Mouse (Mus musculus): Measurements from ENCODE around the gene Olfr1305. TPM values are rescaled to one million over a fixed set of nuclear protein-coding genes. Genes with fewer than 3 reads are reported as not detected.

The Olfr1305 gene
- not detected in 2 replicates for total RNA-seq (2021)
- long read RNA-seq, result 0 reads

- DNase-seq, result no peak
Observed at GRCm38 (mm10) chr2:111877049-111877448, at the start of gene Olfr1305. Olfr1305 (minus strand) TSS chr2:111877149.

- DNase-seq, result no peak
Observed at GRCm38 (mm10) chr2:111916171-111916570, 39.2 kb upstream of the Olfr1305 start, which contains the start of gene Olfr1306. Olfr1306 (minus strand) TSS chr2:111916271.

DNA sequence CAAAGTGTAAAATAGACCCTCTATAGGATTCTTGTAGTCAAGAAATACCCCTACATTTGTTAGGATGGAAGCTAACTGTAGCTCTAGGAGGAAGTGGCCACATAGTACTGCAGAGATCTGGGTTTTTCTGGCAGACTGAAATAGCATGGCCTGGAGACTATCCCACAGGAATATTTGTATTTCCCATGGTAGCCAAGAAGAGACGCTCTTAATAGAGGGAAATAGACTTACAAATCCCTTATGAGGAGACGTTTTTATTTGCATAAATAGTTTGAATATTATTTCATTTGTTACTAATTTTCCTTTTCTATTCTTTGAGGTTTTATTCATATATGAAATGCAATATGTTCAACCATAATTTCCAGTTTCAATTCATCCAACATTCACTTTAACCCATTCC is 56.7 kb downstream of the Olfr1305 start, which contains the start of gene Olfr1303:
Gene Olfr1303, minus strand, starts transcription at position 101 of the 400 bp plus-strand sequence.
- DNase-seq, result no peak

Other genes starting within 250 kb of the Olfr1305 start
- gene Olfr1298, start 227.9 kb downstream of the Olfr1305 start, total RNA-seq (2021), result not detected in 2 replicates
- not detected in 2 replicates for gene Olfr1299, start 215.7 kb downstream of the Olfr1305 start, total RNA-seq (2021)
- gene Olfr1301, start 126.1 kb downstream of the Olfr1305 start, total RNA-seq (2021), result not detected in 2 replicates
- not detected in 2 replicates for gene Olfr1302, start 99.7 kb downstream of the Olfr1305 start, total RNA-seq (2021)
- not detected in 2 replicates for gene Olfr1303, start 56.8 kb downstream of the Olfr1305 start, total RNA-seq (2021)
- not detected in 2 replicates for gene Olfr1306, start 39.1 kb upstream of the Olfr1305 start, total RNA-seq (2021)
- gene Olfr1307, start 72.3 kb upstream of the Olfr1305 start, total RNA-seq (2021), result not detected in 2 replicates
- not detected in 2 replicates for gene Olfr1308, start 87.8 kb upstream of the Olfr1305 start, total RNA-seq (2021)
- not detected in 2 replicates for gene Olfr1309, start 113.1 kb upstream of the Olfr1305 start, total RNA-seq (2021)
- gene Olfr1310, start 135.6 kb upstream of the Olfr1305 start, total RNA-seq (2021), result not detected in 2 replicates
- not detected in 2 replicates for gene Olfr1311, start 147.3 kb upstream of the Olfr1305 start, total RNA-seq (2021)
- gene Olfr1312, start 173.1 kb upstream of the Olfr1305 start, total RNA-seq (2021), result not detected in 2 replicates
- not detected in 2 replicates for gene Olfr1313, start 200.7 kb upstream of the Olfr1305 start, total RNA-seq (2021)
- not detected in 2 replicates for gene Olfr1314, start 219.6 kb upstream of the Olfr1305 start, total RNA-seq (2021)
- not detected in 2 replicates for gene Olfr1315-ps1, start 238.3 kb upstream of the Olfr1305 start, total RNA-seq (2021)

Measured in adrenal gland, postnatal 25 days (tissue).